Mouse (Mus musculus): Measurements from ENCODE around the gene Sppl2a. TPM values are rescaled to one million over a fixed set of nuclear protein-coding genes. Genes with fewer than 3 reads are reported as not detected.

Sppl2a gene
- total RNA-seq, 2 experiments from 2014 or later, result 24.9 to 26.1 TPM

GRCm38 (mm10) chr2:126865026-126865425 is 68.0 kb downstream of the Sppl2a start:
- intact Hi-C loops (cut with DNase I), result no loop called here
- DNase-seq (ENCODE audit: extremely low spot score in 1 of 2, low spot score in 2 of 2), result no peak
- Histone ChIP-seq H3K27ac (no peak overlapping the region), H3K4me3 (no peak overlapping the region)
- TF ChIP-seq CTCF (IDR thresholded peaks at IDR 0.05), result no peak

- H3K27ac ChIP-seq, result no peak overlapping the region
- intact Hi-C loops (cut with DNase I), result loop anchor here (5.0 kb wide), 1 partner anchor 37 kb away; no protein-coding TSS in a partner anchor
- TF ChIP-seq CTCF (IDR thresholded peaks at IDR 0.05), result no peak
Measured at GRCm38 (mm10) chr2:126844751-126845150, 88.3 kb downstream of the Sppl2a start.

More at GRCm38 (mm10) chr2:126844751-126845150, 88.3 kb downstream of the Sppl2a start:
- no peak overlapping the region for H3K4me3 ChIP-seq
- DNase-seq (ENCODE audit: extremely low spot score in 1 of 2, low spot score in 2 of 2), result no peak

Small RNA genes lying within 50 kb of the gene (microRNA-seq; reads per million reads assigned to microRNA genes)
- gene Mir3473g, result 1.5 to 1.7 reads per million in 2 experiments

Other genes with a start within 250 kb of the Sppl2a start
- 10 to 100 TPM; 48.9 to 51.6 TPM for gene Usp8, start 225.9 kb downstream of the Sppl2a start, total RNA-seq (2021)
- gene Usp50, start 149.8 kb downstream of the Sppl2a start, total RNA-seq (2021), result under 1 TPM in 1 of 2 experiments, not detected in 1; 0.61 TPM
- gene Trpm7, start 57.0 kb downstream of the Sppl2a start, total RNA-seq (2021), result 10 to 100 TPM; 35.4 to 40.2 TPM
- 10 to 100 TPM; 11.9 to 14.1 TPM for gene Ap4e1, start 75.5 kb upstream of the Sppl2a start, total RNA-seq (2021)
- gene Blvra, start 137.4 kb upstream of the Sppl2a start, total RNA-seq (2021), result 10 to 100 TPM; 25.2 to 27.7 TPM
- 1 to 10 TPM; 1.1 to 1.6 TPM for gene Ncaph, start 200.7 kb upstream of the Sppl2a start, total RNA-seq (2021)
- 1 to 10 TPM; 2.6 to 2.9 TPM for gene Itpripl1, start 210.2 kb upstream of the Sppl2a start, total RNA-seq (2021)